Mouse (Mus musculus) T-helper 1 cell (primary cell): ENCODE data around the gene Kdm1b.

Experiments used
- in situ Hi-C: fragments of 300-600 bp; cut with MboI, MseI; formaldehyde crosslinking; loops from one replicate; pipeline ENCODE4 v1.15.1; 2025; ENCODE audit warnings: high pct_unique_total_duplicates

Gene Kdm1b

DNA sequence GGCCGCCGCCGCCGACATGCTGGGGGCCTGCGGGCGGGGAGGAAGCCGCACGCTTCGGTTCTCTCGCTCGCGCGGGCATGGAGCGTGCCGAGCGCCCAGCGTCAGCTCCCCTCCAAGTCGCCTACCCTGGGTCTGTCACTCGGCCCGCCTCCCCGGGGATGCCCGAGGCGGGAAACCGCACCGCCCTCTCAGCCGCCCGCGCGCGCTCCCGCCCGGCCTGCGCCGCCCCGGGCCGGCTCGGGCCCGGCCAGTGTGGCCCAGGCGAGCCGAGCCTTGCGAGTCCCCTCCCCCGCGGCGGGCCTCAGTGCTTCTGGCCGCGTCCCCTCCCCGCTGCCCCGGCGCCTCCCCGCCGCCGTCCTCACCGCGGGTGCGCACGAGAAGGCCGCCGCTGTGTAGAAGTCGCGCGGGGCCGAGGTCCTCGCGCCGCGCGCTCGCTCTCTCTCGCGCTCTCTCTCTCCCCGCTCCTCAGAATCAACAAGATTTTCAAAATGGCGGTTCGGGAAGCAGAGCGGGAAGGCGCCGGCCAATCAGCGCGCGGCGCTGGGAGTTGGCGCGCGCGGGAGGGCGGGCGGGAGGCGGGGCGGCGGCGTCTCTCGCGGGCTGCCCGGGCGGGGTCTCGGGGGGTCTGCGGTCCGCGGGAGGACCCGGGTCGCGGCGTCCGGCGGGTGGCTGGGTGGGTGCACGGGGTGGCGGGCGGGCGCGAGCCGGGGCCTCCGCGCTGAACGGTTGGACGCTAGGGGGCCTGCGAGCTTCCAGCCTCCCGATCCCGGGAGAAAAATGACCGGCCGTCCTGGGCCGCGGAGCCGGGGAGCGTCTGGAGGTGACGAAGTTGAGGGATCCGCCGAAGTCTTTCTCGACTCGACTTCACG lies 62.6 kb downstream of the Kdm1b start, which contains the start of gene Dek:
Dek (minus strand) TSS at position 491 of the 869 bp plus-strand sequence.
- in situ Hi-C loops, result no loop called here

DNA sequence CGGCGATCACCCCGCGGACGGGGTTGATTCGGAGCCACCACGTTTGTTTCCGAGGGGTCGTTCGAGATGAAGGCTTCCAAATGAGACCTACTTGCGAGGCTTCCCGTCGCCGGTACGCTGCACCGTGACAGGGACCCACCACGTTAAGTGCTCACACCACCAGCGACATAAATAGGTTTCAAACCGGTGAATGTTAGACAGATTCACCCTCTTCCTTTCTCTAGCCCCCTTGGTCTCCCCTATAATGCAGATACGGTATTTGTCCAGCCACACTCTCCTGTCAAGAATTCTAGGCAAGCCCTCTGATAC lies 63.2 kb downstream of the Kdm1b start:
- in situ Hi-C loops, result no loop called here

DNA sequence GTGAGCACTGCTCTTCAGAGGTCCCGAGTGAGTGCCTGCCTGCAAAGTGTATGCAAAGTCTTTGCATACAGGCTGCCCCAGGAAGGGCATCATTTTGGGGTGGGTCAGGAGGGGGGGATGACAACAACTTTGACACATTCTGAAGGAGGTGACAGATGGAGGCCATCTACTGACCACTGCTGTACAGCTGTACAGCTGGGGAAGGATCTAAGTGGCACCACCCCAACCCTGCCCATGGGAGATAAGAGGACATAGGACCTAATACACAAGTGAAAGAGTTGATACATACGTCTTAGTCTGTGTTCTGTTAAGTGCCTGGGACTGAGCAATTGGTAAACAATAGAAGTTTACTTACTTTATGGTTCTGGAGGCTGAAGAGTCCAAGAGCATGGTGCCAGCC lies 65.9 kb downstream of the Kdm1b start:
- in situ Hi-C loops, result no loop called here

DNA sequence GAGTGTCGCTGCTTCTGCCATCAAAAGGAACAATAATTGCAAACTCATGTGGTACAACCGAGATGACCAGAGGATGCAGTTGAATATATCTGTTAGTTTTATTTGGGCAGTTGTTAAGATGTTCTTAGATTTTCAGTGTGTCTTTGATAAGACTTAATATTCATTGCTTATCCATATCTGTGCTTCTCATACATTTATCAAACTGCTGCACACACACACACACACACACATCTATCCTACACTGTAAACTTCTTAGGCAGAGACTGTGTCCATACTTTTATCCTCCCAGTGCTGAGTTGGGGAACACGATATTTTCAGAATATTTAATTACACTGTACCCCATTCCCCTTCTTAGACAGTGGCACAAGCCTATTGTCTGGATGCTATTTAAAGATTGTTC lies 67.9 kb downstream of the Kdm1b start:
- in situ Hi-C loops, result no loop called here

DNA sequence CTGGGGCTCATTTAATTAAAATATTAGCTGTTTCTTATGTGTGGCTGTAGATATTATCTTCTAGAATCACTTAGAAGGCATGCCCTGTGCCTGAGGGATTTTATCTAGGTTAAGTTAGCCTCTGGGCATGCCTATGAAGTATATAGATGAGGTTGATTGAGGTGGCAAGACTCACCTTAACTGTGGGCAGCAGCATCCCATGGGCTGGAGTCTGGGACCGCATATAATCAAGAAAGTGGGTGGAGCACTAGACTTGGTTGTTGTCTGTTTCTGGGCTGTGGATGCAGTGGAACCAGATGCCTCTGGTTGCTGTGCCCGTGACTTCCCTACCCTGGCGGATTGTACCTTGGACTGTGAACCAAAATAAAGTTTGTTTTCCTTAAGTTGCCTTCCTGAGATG lies 68.8 kb downstream of the Kdm1b start:
- in situ Hi-C loops, result no loop called here

DNA sequence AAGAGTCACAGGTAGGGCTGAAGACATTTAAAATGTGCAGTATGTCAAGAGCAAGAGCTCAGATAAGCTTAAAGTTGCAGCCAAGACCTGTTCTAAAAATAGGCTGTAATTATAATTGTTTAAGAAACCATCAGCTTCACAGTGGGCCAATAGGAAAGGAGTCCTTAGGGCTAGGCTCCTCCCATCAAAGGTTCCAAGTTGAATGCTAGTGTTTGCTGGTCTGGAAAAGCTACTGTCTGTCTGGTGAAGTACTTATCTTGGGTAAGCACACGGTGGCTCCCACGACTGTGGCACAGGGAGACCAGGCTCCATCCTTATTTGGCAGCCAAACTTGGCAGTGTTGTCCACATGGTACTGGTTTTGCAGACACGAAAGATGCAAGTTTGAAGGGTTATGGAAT lies 69.6 kb downstream of the Kdm1b start:
- in situ Hi-C loops, result no loop called here

DNA sequence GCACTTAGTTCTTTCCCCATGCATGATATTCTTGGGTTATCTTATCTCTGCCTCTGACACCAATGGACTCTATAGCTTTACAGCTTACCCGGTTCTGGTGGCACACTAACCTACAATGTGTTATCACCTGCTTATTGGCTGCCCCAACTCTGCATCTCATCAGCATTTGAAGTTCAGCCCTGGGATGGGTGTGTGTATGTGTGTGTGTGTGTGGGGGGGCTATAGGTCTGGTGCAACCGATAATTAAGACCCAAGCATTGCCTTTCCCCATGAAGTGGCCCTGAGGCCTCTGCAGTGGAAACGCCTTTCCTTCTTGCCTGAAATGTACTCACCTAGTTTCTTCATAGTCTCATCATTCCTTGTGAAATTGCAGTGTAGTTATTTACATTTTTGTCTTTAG lies 72.7 kb downstream of the Kdm1b start:
- in situ Hi-C loops, result no loop called here

DNA sequence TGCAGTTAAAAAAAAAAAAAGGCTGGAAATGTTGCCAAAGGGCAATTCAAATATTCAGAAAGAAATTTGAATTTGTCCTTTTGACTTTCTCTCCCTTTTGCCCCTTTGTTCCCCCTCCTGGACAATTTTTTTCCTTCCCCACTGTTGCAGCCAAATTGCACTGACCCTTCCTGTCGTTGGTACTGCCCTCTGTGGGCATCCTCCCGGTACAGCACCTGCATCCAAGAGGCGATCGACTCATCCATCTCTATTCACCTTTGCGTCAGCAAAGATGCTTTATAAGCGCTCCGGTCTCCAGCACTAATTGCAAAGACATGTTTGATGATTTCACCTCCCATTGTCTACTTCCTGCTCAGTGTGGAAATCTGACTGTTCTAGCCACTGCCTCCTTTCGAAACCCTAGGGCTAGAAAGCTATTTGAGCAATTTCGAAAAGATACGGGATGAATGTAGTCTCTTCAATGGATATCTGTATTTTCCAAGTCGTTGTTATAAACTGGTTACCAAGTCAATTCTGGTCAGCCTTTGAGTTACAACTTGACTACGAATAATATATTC lies 78.1 kb downstream of the Kdm1b start:
- in situ Hi-C loops, result no loop called here

DNA sequence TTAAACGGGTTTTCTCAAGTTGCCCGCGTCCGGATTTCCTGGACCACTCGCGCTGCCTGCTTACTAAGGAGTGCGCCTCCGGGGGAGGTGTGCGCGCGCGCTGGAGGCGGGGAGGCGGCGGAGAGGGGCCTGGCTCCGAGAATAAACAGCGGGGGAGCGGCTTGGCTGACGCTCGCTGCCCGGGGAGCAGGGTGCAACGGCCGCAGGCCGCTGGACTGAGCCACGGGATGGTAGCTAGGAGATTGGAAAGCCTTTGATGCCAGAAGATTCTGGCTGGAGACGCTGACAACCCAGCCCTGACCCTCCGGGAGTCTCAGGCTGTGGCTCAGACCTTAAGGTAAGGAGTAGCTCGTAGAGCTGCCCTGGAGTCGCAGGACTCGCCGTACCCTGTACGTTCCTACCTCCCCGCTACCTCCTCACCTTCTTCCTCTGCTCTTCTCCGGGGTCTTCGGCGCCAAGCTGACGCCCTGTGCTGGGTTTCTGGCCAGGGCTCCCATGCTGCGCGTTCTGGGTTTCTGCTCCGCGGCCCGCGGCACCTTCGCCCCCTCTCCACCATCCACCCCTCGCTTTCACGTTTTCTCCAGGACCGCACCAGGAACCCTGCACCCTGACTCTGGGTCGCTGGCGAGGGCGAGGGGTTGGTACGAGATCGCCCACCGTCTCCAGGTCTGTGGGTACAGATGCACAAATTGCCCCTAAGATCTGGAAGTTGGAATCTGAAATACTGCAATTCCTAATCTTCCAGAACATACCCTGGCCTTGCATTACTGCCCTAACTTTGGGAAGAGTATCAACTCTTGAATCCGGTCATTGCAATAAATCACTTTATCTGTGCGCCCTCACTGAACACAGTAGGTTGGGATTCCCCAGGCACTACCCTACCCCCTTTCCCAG lies 79.5 kb downstream of the Kdm1b start, which contains the start of gene Rnf144b:
Rnf144b (plus strand) TSS at position 120 of the 894 bp plus-strand sequence.
- in situ Hi-C loops, result no loop called here

DNA sequence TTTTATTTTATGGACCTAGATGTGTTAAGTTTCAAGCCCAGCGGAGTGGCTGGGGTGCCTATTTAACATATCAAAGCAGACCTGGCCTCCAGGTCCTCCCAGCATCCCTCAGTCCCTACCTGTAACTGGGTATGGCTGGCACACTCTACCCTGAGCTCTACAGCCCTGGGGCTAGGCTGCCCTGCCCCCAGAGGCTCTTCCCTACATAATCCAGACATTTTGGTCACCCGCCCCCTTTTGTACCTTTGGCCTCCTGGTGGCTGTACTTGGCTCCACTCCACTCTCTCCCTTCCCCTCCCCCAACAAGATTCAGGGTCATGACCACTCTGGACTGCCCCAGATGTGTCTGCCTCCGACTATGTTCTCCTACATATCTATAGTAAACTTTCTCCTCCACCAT lies 81.2 kb downstream of the Kdm1b start:
- in situ Hi-C loops, result no loop called here

DNA sequence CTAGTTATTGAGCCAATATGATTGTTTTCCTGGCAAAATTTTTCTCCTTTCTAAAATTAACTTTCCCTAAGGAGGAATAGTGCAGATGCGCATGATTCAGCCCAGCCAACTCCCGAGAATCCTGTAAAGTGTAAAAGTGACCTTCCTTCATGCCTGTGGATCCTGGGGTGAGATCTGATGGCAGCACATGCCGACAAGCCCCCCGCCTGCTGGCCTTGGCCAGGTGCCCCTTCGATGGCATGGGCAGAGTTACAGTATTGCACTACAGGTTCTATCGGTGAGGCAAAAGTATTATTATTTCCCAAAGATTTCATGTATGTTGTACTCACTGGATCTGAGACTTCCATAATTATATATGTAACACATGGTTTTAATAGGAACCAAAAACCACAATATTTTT lies 81.7 kb downstream of the Kdm1b start:
- in situ Hi-C loops, result no loop called here

DNA sequence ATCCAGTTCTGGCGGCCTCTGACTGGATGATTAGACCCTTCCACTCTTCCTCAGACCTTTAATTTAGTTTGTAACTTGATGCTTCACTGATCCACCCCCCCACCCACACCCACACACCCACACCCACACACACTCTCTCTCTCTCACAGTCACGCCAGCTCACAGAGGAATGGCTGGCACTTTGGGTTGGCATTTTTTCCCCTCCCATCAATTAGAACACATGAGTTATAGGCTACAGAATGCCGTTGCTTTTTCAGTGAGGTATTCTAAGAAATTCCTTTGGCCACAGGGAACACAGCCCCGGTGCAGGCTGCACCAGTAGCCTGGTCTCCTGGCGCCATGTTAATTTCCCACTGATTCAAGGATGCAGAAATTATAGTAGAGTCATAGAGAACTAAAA lies 82.3 kb downstream of the Kdm1b start:
- in situ Hi-C loops, result no loop called here

DNA sequence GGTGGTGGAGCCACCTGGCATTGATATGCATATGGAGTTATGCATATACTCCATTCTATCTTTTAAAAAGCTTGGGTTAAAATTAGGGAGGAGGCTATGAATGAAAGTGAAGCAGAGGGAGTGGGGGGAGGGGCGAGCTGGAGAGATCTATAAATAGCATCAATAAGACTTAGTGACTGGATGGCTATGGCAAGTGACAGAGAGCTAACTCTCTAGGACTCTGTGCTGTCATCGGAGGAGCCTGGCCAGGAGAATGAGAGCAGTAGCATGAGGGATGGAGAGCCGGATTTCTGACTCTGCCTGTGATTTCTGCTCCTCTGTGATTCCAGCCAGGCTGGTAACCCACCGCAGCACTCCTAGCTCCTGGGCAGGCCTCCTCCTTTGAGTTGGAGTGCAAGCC lies 85.8 kb downstream of the Kdm1b start:
- in situ Hi-C loops, result no loop called here

DNA sequence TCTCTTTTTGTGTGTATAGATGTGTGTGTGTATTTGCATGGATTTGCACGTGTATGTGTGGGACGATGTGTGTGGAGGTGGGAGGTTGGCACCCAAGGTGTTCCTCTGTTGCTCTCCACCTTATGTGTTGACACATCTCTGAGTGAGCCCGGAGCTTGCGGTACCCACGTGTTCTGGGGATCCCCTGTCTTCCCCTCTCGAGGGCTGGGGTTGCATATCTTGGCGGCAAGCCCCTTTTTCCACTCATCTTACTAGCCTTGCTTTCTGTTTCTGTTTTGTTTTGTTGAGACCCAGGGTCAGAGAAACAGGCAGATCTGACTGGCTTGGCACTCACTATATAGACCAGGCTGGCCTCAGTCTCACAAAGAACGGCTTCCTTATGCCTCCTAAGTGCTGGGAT lies 89.8 kb downstream of the Kdm1b start:
- in situ Hi-C loops, result no loop called here

DNA sequence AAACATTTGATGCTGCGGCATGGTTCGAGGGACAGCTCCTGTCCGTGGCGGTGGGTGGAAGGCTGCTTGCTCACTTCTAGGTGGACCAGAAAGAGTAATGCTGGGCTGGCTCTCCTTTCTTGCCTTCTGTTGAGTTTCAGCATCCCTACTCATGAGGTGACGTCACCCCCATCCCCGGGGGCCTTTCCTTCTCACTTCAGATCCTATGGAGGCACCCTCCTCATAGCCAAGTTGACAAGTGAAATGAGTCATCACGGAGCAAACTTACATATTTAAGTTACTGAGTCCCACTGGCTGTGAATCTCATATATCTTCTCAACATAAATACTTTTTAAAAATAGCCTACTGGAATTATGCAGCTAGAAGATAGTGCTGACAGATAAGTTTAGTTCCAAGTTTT lies 91.5 kb downstream of the Kdm1b start:
- in situ Hi-C loops, result no loop called here
